Mouse (Mus musculus) CD4-positive, CD25-positive, alpha-beta regulatory T cell, adult 4 months (primary cell): Measurements from ENCODE around the gene Mylpf. TPM values are rescaled to one million over a fixed set of nuclear protein-coding genes. Genes with fewer than 3 reads are reported as not detected.

ENCODE experiments used
- ATAC-seq: one replicate; pipeline ENCODE4 v1.8.0; 2017
- polyA plus RNA-seq, 2 experiments: library from polyadenylated mRNA; unstranded; fragments of 100-300 nt; shearing (Covaris generic); gene quantifications; one replicate each; pipeline ENCODE4 v1.2.1; 2017

Gene Mylpf
- polyA plus RNA-seq, 2 experiments from 2014 or later, result 25.4 to 31.5 TPM

- no peak for ATAC-seq
These were observed 1.1 kb upstream of the Mylpf start for GRCm38 (mm10) chr7:127207374-127208294.

GRCm38 (mm10) chr7:127208295-127208552 is 466 bp upstream of the Mylpf start, which contains the start of gene Tbc1d10b:
Gene Tbc1d10b (minus strand): TSS chr7:127208468.
- no peak for ATAC-seq

- ATAC-seq, result no peak
These were observed 1.2 kb downstream of the Mylpf start for GRCm38 (mm10) chr7:127209851-127210250.

GRCm38 (mm10) chr7:127210266-127210665 is 1.6 kb downstream of the Mylpf start:
- ATAC-seq, result no peak

- no peak for ATAC-seq
These were observed 2.5 kb downstream of the Mylpf start for GRCm38 (mm10) chr7:127211014-127211745.

- no peak for ATAC-seq
These were observed 4.0 kb downstream of the Mylpf start for GRCm38 (mm10) chr7:127212432-127213250.

- ATAC-seq, result no peak
These were observed 4.8 kb downstream of the Mylpf start for GRCm38 (mm10) chr7:127213485-127213884.

GRCm38 (mm10) chr7:127213930-127214329 is 5.2 kb downstream of the Mylpf start:
- no peak for ATAC-seq

- no peak for ATAC-seq
These were observed 5.8 kb downstream of the Mylpf start for GRCm38 (mm10) chr7:127214521-127214920.

GRCm38 (mm10) chr7:127214981-127215871 is 6.5 kb downstream of the Mylpf start:
- peak; percentile 57 for ATAC-seq

GRCm38 (mm10) chr7:127216307-127216706 is 7.6 kb downstream of the Mylpf start:
- no peak for ATAC-seq

- ATAC-seq, result no peak
These were observed 8.8 kb downstream of the Mylpf start for GRCm38 (mm10) chr7:127217475-127217874.

- peak; percentile 81 for ATAC-seq
These were observed 9.4 kb downstream of the Mylpf start for GRCm38 (mm10) chr7:127217901-127218642.

- no peak for ATAC-seq
These were observed 10.0 kb downstream of the Mylpf start for GRCm38 (mm10) chr7:127218670-127219069.

GRCm38 (mm10) chr7:127220440-127220839 is 11.8 kb downstream of the Mylpf start:
- ATAC-seq, result peak; percentile 85

- no peak for ATAC-seq
These were observed 14.4 kb downstream of the Mylpf start for GRCm38 (mm10) chr7:127223106-127223505.

- no peak for ATAC-seq
These were observed 15.1 kb downstream of the Mylpf start for GRCm38 (mm10) chr7:127223515-127224478.

GRCm38 (mm10) chr7:127224616-127225015 is 15.9 kb downstream of the Mylpf start:
- ATAC-seq, result no peak

- ATAC-seq, result no peak
These were observed 16.7 kb downstream of the Mylpf start for GRCm38 (mm10) chr7:127225147-127225995.
